Mouse (Mus musculus): ENCODE results near the gene Lrch2. TPM values are rescaled to one million over a fixed set of nuclear protein-coding genes. Genes with fewer than 3 reads are reported as not detected.

Gene Lrch2
- total and polyA plus RNA-seq, 3 experiments, result not detected

DNA sequence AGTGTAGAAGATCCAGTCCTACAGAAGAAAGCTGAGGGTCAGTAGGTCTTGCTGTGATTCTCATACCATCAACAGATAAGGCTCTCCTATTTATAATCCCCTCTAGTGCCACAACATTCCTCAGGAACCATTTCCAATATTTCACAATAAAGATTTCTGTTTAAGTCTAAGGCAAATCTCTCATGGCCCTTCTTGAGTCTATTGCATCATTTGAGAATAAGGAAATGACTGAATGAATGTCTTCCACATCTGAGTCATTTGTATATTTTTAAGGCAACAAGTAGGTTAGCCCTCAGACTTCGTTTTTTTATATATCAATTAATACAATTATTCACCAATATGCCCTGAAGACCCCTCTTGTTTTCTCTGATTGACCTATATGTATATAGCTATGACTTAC lies 124.8 kb downstream of the Lrch2 start, which contains the start of gene Il13ra2:
TSS of gene Il13ra2 (minus strand) at position 64 of the 400 bp plus-strand sequence.
- H3K9ac ChIP-seq (ENCODE audit: control insufficient read depth, low read depth, low read length, poor library complexity, severe bottlenecking), result no peak within 1 kb of the TSS
- H3K36me3 ChIP-seq (ENCODE audit: control insufficient read depth in 1 of 2, insufficient read depth in 2 of 2, low read length in 2 of 2), result no peaks in the 10 kb centered on the region
- no peaks in the 10 kb centered on the region for H3K79me2 ChIP-seq (ENCODE audit: control insufficient read depth, insufficient read depth, low read length, poor library complexity)
- no peak within 1 kb of the TSS for H3K27ac ChIP-seq (ENCODE audit: control insufficient read depth, low read depth, low read length)
- no peak for DNase-seq (ENCODE audit: low read depth, low spot score)
- no peak within 1 kb of the TSS for H3K4me3 ChIP-seq (ENCODE audit: control insufficient read depth in 1 of 2, insufficient read depth in 1 of 2, low read depth in 2 of 2, low read length in 2 of 2)
- H3K4me1 ChIP-seq (ENCODE audit: control insufficient read depth in 1 of 2, insufficient read depth in 2 of 2, low read length in 2 of 2), result no peaks in the 10 kb centered on the region
- TF ChIP-seq ZKSCAN1 (IDR thresholded peaks at IDR 0.05; ENCODE audit: low read depth, low read length) (no peak), RAD21 (IDR thresholded peaks at IDR 0.05; ENCODE audit: low read depth, low read length) (no peak), KAT2A (conservative IDR thresholded peaks at IDR 0.05; ENCODE audit: low read depth, low read length) (no peak), BHLHE40 (IDR thresholded peaks at IDR 0.05; ENCODE audit: borderline replicate concordance, low read depth, low read length) (no peak), MXI1 (IDR thresholded peaks at IDR 0.05; ENCODE audit: low read depth, low read length) (no peak)
- H3K9me3 ChIP-seq (replicated peaks; ENCODE audit: insufficient read depth, low read length), result no peaks in the 10 kb centered on the region
- no peaks in the 10 kb centered on the region for H3K27me3 ChIP-seq (ENCODE audit: control insufficient read depth in 1 of 2, insufficient read depth in 2 of 2, low read length in 2 of 2)

Other genes starting within 250 kb of the Lrch2 start
- not detected in 2 replicates for gene Il13ra2, start 124.9 kb downstream of the Lrch2 start, total RNA-seq (2012; rRNA removed)
- not detected for gene Il13ra2, start 124.9 kb downstream of the Lrch2 start, polyA plus RNA-seq (2012; ENCODE audit: insufficient read depth in 1 of 2, insufficient read length in 2 of 2, low read depth in 1 of 2, low replicate concordance in 2 of 2, missing spikeins in 1 of 2)
- gene Vmn1r239-ps, start 100.4 kb downstream of the Lrch2 start, total RNA-seq (2012; rRNA removed), result not detected in 2 replicates
- not detected for gene Vmn1r239-ps, start 100.4 kb downstream of the Lrch2 start, polyA plus RNA-seq (2012; ENCODE audit: insufficient read depth in 1 of 2, insufficient read length in 2 of 2, low read depth in 1 of 2, low replicate concordance in 2 of 2, missing spikeins in 1 of 2)
- 0.07 TPM in 1 of 2 replicates, not detected in the other for gene Gm15128, start 211.9 kb upstream of the Lrch2 start, total RNA-seq (2012; rRNA removed)
- gene Gm15128, start 211.9 kb upstream of the Lrch2 start, polyA plus RNA-seq (2012; ENCODE audit: insufficient read depth in 1 of 2, insufficient read length in 2 of 2, low read depth in 1 of 2, low replicate concordance in 2 of 2, missing spikeins in 1 of 2), result not detected

All from MEL (cell line).